Mouse (Mus musculus): ENCODE measurements around the gene Kcnk3. TPM values are rescaled to one million over a fixed set of nuclear protein-coding genes. Genes with fewer than 3 reads are reported as not detected.

Gene Kcnk3
- polyA plus RNA-seq (2014; fragmentation: Nextera tagmentation; extraction: Ambion mirVana): 0.27 and 0.50 TPM in 2 replicates

- Histone ChIP-seq H3K4me3 (ENCODE audit: low read depth, low read length) (peak within 1 kb of the TSS; percentile 49), H3K27me3 (ENCODE audit: control insufficient read depth, insufficient read depth, low read length) (peaks cover 30% of the 10 kb centered on the region), H3K4me2 (peak within 1 kb of the TSS; percentile 93), H3K36me3 (ENCODE audit: control insufficient read depth, insufficient read depth, low read length) (no peaks in the 10 kb centered on the region), H3K4me1 (ENCODE audit: control insufficient read depth, insufficient read depth, low read length) (peaks cover 7% of the 10 kb centered on the region), H3K9ac (ENCODE audit: low read length) (peak within 1 kb of the TSS; percentile 57), H3K27ac (ENCODE audit: low read depth, low read length) (no peak within 1 kb of the TSS), H3K9me3 (ENCODE audit: control insufficient read depth, low read length) (no peaks in the 10 kb centered on the region)
- ATAC-seq (ENCODE audit: low FRiP score): peak; percentile 64; the same call in 1 of the 2 replicates
- 0% methylated on average over 21 of the region's 54 CpGs for WGBS
- peak; percentile 90 for DNase-seq (ENCODE audit: low spot score, missing footprints)
Observed at GRCm38 (mm10) chr5:30587681-30588300, at the start of gene Kcnk3. Kcnk3 (plus strand) TSS chr5:30588170.

- no peaks in the 10 kb centered on the region for H3K27me3 ChIP-seq (ENCODE audit: control insufficient read depth, insufficient read depth, low read length)
- H3K36me3 ChIP-seq (ENCODE audit: control insufficient read depth, insufficient read depth, low read length): no peaks in the 10 kb centered on the region
- ATAC-seq (ENCODE audit: low FRiP score) (no peak), DNase-seq (ENCODE audit: low spot score, missing footprints) (no peak)
- H3K4me1 ChIP-seq (ENCODE audit: control insufficient read depth, insufficient read depth, low read length): no peaks in the 10 kb centered on the region
- no peak within 1 kb of the TSS for H3K4me2 ChIP-seq
- no peaks in the 10 kb centered on the region for H3K9me3 ChIP-seq (ENCODE audit: control insufficient read depth, low read length)
- no peak within 1 kb of the TSS for H3K27ac ChIP-seq (ENCODE audit: low read depth, low read length)
- 49% methylated on average over 2 of the region's 2 CpGs for WGBS
- H3K9ac ChIP-seq (ENCODE audit: low read length): no peak within 1 kb of the TSS
- no peak within 1 kb of the TSS for H3K4me3 ChIP-seq (ENCODE audit: low read depth, low read length)
Observed at GRCm38 (mm10) chr5:30545698-30546097, 42.3 kb upstream of the Kcnk3 start, which contains the start of gene Cib4. Cib4 (minus strand) TSS chr5:30545836.

- 61% methylated on average over 2 of the region's 2 CpGs for WGBS
- Histone ChIP-seq H3K36me3 (ENCODE audit: control insufficient read depth, insufficient read depth, low read length) (no peaks in the 10 kb centered on the region), H3K27ac (ENCODE audit: low read depth, low read length) (no peak overlapping the region), H3K4me2 (no peak overlapping the region), H3K4me1 (ENCODE audit: control insufficient read depth, insufficient read depth, low read length) (no peaks in the 10 kb centered on the region), H3K9me3 (ENCODE audit: control insufficient read depth, low read length) (no peaks in the 10 kb centered on the region), H3K4me3 (ENCODE audit: low read depth, low read length) (no peak overlapping the region), H3K27me3 (ENCODE audit: control insufficient read depth, insufficient read depth, low read length) (no peaks in the 10 kb centered on the region), H3K9ac (ENCODE audit: low read length) (no peak overlapping the region)
- DNase-seq (ENCODE audit: low spot score, missing footprints): no peak
- ATAC-seq (ENCODE audit: low FRiP score): no peak
Observed at GRCm38 (mm10) chr5:30548681-30549080, 39.3 kb upstream of the Kcnk3 start.

GRCm38 (mm10) chr5:30550334-30551021 is 37.5 kb upstream of the Kcnk3 start:
- no peak overlapping the region for H3K9ac ChIP-seq (ENCODE audit: low read length)
- no peak overlapping the region for H3K4me3 ChIP-seq (ENCODE audit: low read depth, low read length)
- H3K27ac ChIP-seq (ENCODE audit: low read depth, low read length): no peak overlapping the region
- WGBS: 68% methylated on average over 9 of the region's 9 CpGs
- H3K4me1 ChIP-seq (ENCODE audit: control insufficient read depth, insufficient read depth, low read length): no peaks in the 10 kb centered on the region
- H3K27me3 ChIP-seq (ENCODE audit: control insufficient read depth, insufficient read depth, low read length): no peaks in the 10 kb centered on the region
- no peak for ATAC-seq (ENCODE audit: low FRiP score)
- no peaks in the 10 kb centered on the region for H3K9me3 ChIP-seq (ENCODE audit: control insufficient read depth, low read length)
- H3K36me3 ChIP-seq (ENCODE audit: control insufficient read depth, insufficient read depth, low read length): no peaks in the 10 kb centered on the region
- no peak overlapping the region for H3K4me2 ChIP-seq
- DNase-seq (ENCODE audit: low spot score, missing footprints): no peak

- H3K27ac ChIP-seq (ENCODE audit: low read depth, low read length): no peak overlapping the region
- 80% methylated on average over 8 of the region's 8 CpGs for WGBS
Observed at GRCm38 (mm10) chr5:30551022-30551638, 36.8 kb upstream of the Kcnk3 start.

GRCm38 (mm10) chr5:30552006-30552405 is 36.0 kb upstream of the Kcnk3 start:
- H3K9me3 ChIP-seq (ENCODE audit: control insufficient read depth, low read length): no peaks in the 10 kb centered on the region
- ATAC-seq (ENCODE audit: low FRiP score) (no peak), DNase-seq (ENCODE audit: low spot score, missing footprints) (no peak)
- H3K4me1 ChIP-seq (ENCODE audit: control insufficient read depth, insufficient read depth, low read length): no peaks in the 10 kb centered on the region
- H3K4me2 ChIP-seq: no peak overlapping the region
- H3K4me3 ChIP-seq (ENCODE audit: low read depth, low read length): no peak overlapping the region
- H3K36me3 ChIP-seq (ENCODE audit: control insufficient read depth, insufficient read depth, low read length): no peaks in the 10 kb centered on the region
- no peaks in the 10 kb centered on the region for H3K27me3 ChIP-seq (ENCODE audit: control insufficient read depth, insufficient read depth, low read length)
- no peak overlapping the region for H3K9ac ChIP-seq (ENCODE audit: low read length)
- no peak overlapping the region for H3K27ac ChIP-seq (ENCODE audit: low read depth, low read length)
- WGBS: 89% methylated on average over 6 of the region's 6 CpGs

More at GRCm38 (mm10) chr5:30551022-30551638, 36.8 kb upstream of the Kcnk3 start:
- H3K9me3 ChIP-seq (ENCODE audit: control insufficient read depth, low read length): no peaks in the 10 kb centered on the region
- H3K4me3 ChIP-seq (ENCODE audit: low read depth, low read length): no peak overlapping the region
- H3K36me3 ChIP-seq (ENCODE audit: control insufficient read depth, insufficient read depth, low read length): no peaks in the 10 kb centered on the region
- H3K4me1 ChIP-seq (ENCODE audit: control insufficient read depth, insufficient read depth, low read length): no peaks in the 10 kb centered on the region
- no peak for ATAC-seq (ENCODE audit: low FRiP score)
- H3K9ac ChIP-seq (ENCODE audit: low read length): no peak overlapping the region
- no peaks in the 10 kb centered on the region for H3K27me3 ChIP-seq (ENCODE audit: control insufficient read depth, insufficient read depth, low read length)
- H3K4me2 ChIP-seq: no peak overlapping the region
- no peak for DNase-seq (ENCODE audit: low spot score, missing footprints)

- H3K9ac ChIP-seq (ENCODE audit: low read length): no peak overlapping the region
- no peak for DNase-seq (ENCODE audit: low spot score, missing footprints)
- no peaks in the 10 kb centered on the region for H3K4me1 ChIP-seq (ENCODE audit: control insufficient read depth, insufficient read depth, low read length)
- WGBS: 90% methylated on average over 13 of the region's 13 CpGs
- no peaks in the 10 kb centered on the region for H3K27me3 ChIP-seq (ENCODE audit: control insufficient read depth, insufficient read depth, low read length)
- H3K9me3 ChIP-seq (ENCODE audit: control insufficient read depth, low read length): no peaks in the 10 kb centered on the region
- no peak overlapping the region for H3K27ac ChIP-seq (ENCODE audit: low read depth, low read length)
- no peaks in the 10 kb centered on the region for H3K36me3 ChIP-seq (ENCODE audit: control insufficient read depth, insufficient read depth, low read length)
- no peak overlapping the region for H3K4me2 ChIP-seq
- ATAC-seq (ENCODE audit: low FRiP score): no peak
- H3K4me3 ChIP-seq (ENCODE audit: low read depth, low read length): no peak overlapping the region
Observed at GRCm38 (mm10) chr5:30553936-30554335, 34.0 kb upstream of the Kcnk3 start.

GRCm38 (mm10) chr5:30554981-30555380 is 33.0 kb upstream of the Kcnk3 start:
- Histone ChIP-seq H3K36me3 (ENCODE audit: control insufficient read depth, insufficient read depth, low read length) (no peaks in the 10 kb centered on the region), H3K9me3 (ENCODE audit: control insufficient read depth, low read length) (no peaks in the 10 kb centered on the region), H3K4me3 (ENCODE audit: low read depth, low read length) (no peak overlapping the region), H3K9ac (ENCODE audit: low read length) (no peak overlapping the region), H3K27me3 (ENCODE audit: control insufficient read depth, insufficient read depth, low read length) (no peaks in the 10 kb centered on the region), H3K27ac (ENCODE audit: low read depth, low read length) (no peak overlapping the region), H3K4me2 (no peak overlapping the region), H3K4me1 (ENCODE audit: control insufficient read depth, insufficient read depth, low read length) (no peaks in the 10 kb centered on the region)
- DNase-seq (ENCODE audit: low spot score, missing footprints) (no peak), ATAC-seq (ENCODE audit: low FRiP score) (no peak)
- 82% methylated on average over 8 of the region's 8 CpGs for WGBS

GRCm38 (mm10) chr5:30556284-30556683 is 31.7 kb upstream of the Kcnk3 start:
- Histone ChIP-seq H3K9me3 (ENCODE audit: control insufficient read depth, low read length) (no peaks in the 10 kb centered on the region), H3K9ac (ENCODE audit: low read length) (no peak overlapping the region), H3K4me3 (ENCODE audit: low read depth, low read length) (no peak overlapping the region), H3K36me3 (ENCODE audit: control insufficient read depth, insufficient read depth, low read length) (no peaks in the 10 kb centered on the region), H3K27ac (ENCODE audit: low read depth, low read length) (no peak overlapping the region), H3K4me1 (ENCODE audit: control insufficient read depth, insufficient read depth, low read length) (no peaks in the 10 kb centered on the region), H3K4me2 (no peak overlapping the region), H3K27me3 (ENCODE audit: control insufficient read depth, insufficient read depth, low read length) (no peaks in the 10 kb centered on the region)
- DNase-seq (ENCODE audit: low spot score, missing footprints) (no peak), ATAC-seq (ENCODE audit: low FRiP score) (no peak)
- 85% methylated on average over 3 of the region's 3 CpGs for WGBS
